Mouse (Mus musculus) MEL (cell line): ENCODE measurements around the gene Syne2.

Experiments
- CTCF ChIP-seq, 3 experiments: IDR thresholded peaks in 2 of 3; conservative IDR thresholded peaks in 1 of 3; 2 replicates each; pipeline ENCODE4 v1.5.1; 2011 to 2012; ENCODE audit warnings: low read length in 3 of 3, low read depth in 2 of 3, mild to moderate bottlenecking in 2 of 3, improper control_type of control experiment in 1 of 3, inconsistent platforms in 1 of 3, mixed read lengths in 1 of 3, moderate library complexity in 1 of 3; ENCODE audit not compliant: control insufficient read depth in 1 of 3, insufficient read depth in 1 of 3, poor library complexity in 1 of 3, severe bottlenecking in 1 of 3
- GATA1 ChIP-seq: IDR thresholded peaks from 2 replicates; pipeline ENCODE4 v1.6.1; 2011; ENCODE audit warnings: low read depth, low read length, improper control_type of control experiment
- MAX ChIP-seq: IDR thresholded peaks from 2 replicates; pipeline ENCODE4 v1.6.1; 2011; ENCODE audit warnings: low read length, improper control_type of control experiment
- POLR2A ChIP-seq, 2 experiments: IDR thresholded peaks; 2 replicates each; pipeline ENCODE4 v1.6.1; 2011 to 2012; ENCODE audit warnings: low read length in 2 of 2, mild to moderate bottlenecking in 2 of 2, control low read depth in 1 of 2, improper control_type of control experiment in 1 of 2, low read depth in 1 of 2, moderate library complexity in 1 of 2; ENCODE audit not compliant: control insufficient read depth in 1 of 2, insufficient read depth in 1 of 2, poor library complexity in 1 of 2
- SMC3 ChIP-seq: IDR thresholded peaks from 2 replicates; pipeline ENCODE4 v1.6.1; 2011; ENCODE audit warnings: low read depth, low read length, improper control_type of control experiment
- TBP ChIP-seq: IDR thresholded peaks from 2 replicates; pipeline ENCODE4 v1.8.0; 2011; ENCODE audit warnings: low read depth, low read length, improper control_type of control experiment

- no peak for TF ChIP-seq POLR2A (IDR thresholded peaks at IDR 0.05; ENCODE audit: control insufficient read depth in 1 of 2, insufficient read depth in 1 of 2, low read depth in 1 of 2, low read length in 2 of 2, poor library complexity in 1 of 2)
- TF ChIP-seq GATA1 = no peak
- no peak for TF ChIP-seq CTCF (IDR thresholded peaks at IDR 0.05 in 2 of 3, conservative IDR thresholded peaks at IDR 0.05 in 1 of 3; ENCODE audit: control insufficient read depth in 1 of 3, insufficient read depth in 1 of 3, low read depth in 2 of 3, low read length in 3 of 3, poor library complexity in 1 of 3, severe bottlenecking in 1 of 3)
- no peak for TF ChIP-seq MAX
- TF ChIP-seq TBP = no peak
- TF ChIP-seq SMC3 = no peak
Observed at GRCm38 (mm10) chr12:76109646-76110405, 291.9 kb downstream of the Syne2 start.
